In genomic region chr3:37341110-37341509, GRCm38 (mm10) we compare ENCODE assay signal across 9 mouse cellular contexts. TPM values are rescaled to one million over a fixed set of nuclear protein-coding genes. Genes with fewer than 3 reads are reported as not detected.
DNase-seq lines count a peak whose midpoint lies in the region; ATAC-seq and TF ChIP-seq lines count a peak whose summit lies in the region.
"Had no signal": no experiment of that assay in that cellular context is flagged by ENCODE, and none has a peak within 500 bp of the region (broad histone marks: within the 10 kb centered on the region; RNA-seq: fewer than 3 reads in every experiment).

No protein-coding gene starts in this region.

- no peak overlapping the region for H3K9ac ChIP-seq in kidney, embryonic 16.5 days (replicated peaks; ENCODE audit: low read length)
- no peak overlapping the region for H3K9ac ChIP-seq in intestine, embryonic 15.5 days

- H3K4me3 ChIP-seq in kidney, adult 2 months (ENCODE audit: insufficient read depth, low read depth, low read length), result no peak overlapping the region
- H3K4me3 ChIP-seq in kidney, embryonic 16.5 days (ENCODE audit: low read length), result no peak overlapping the region
- no peak overlapping the region for H3K4me3 ChIP-seq in G1E (ENCODE audit: low read depth, low read length)
- H3K4me3 ChIP-seq in intestine, embryonic 15.5 days (replicated peaks), result no peak overlapping the region

- no peaks in the 10 kb centered on the region for H3K9me3 ChIP-seq in kidney, embryonic 16.5 days (ENCODE audit: low read length)
- H3K9me3 ChIP-seq in G1E (replicated peaks), result no peaks in the 10 kb centered on the region
- no peaks in the 10 kb centered on the region for H3K9me3 ChIP-seq in intestine, embryonic 15.5 days

- H3K27ac ChIP-seq in kidney, adult 2 months (ENCODE audit: insufficient read depth, low read depth, low read length), result no peak overlapping the region
- no peak overlapping the region for H3K27ac ChIP-seq in kidney, embryonic 16.5 days (ENCODE audit: low read length)
- no peak overlapping the region for H3K27ac ChIP-seq in intestine, embryonic 15.5 days

- H3K27me3 ChIP-seq in kidney, adult 2 months (replicated peaks; ENCODE audit: control insufficient read depth, insufficient read depth, low read length), result no peaks in the 10 kb centered on the region
- H3K27me3 ChIP-seq in kidney, embryonic 16.5 days (ENCODE audit: insufficient read depth, low read length), result no peaks in the 10 kb centered on the region
- peaks cover 4% of the 10 kb centered on the region; the same call in 1 of the 2 replicates for H3K27me3 ChIP-seq in G1E (ENCODE audit: insufficient read depth, low read length)
- no peaks in the 10 kb centered on the region; the same call in 1 of the 2 replicates for H3K27me3 ChIP-seq in intestine, embryonic 15.5 days (replicated peaks)

- H3K36me3 ChIP-seq in kidney, adult 2 months (ENCODE audit: control insufficient read depth, insufficient read depth, low read length), result no peaks in the 10 kb centered on the region
- no peaks in the 10 kb centered on the region for H3K36me3 ChIP-seq in kidney, embryonic 16.5 days (ENCODE audit: insufficient read depth, low read length)
- H3K36me3 ChIP-seq in G1E (replicated peaks), result no peaks in the 10 kb centered on the region
- H3K36me3 ChIP-seq in intestine, embryonic 15.5 days, result no peaks in the 10 kb centered on the region

- DNase-seq in kidney, adult 2 months, result peak; percentile 9
- DNase-seq in A20 (ENCODE audit: low read depth, low spot score) (peak; percentile 48), G1E (ENCODE audit: low spot score) (no peak)
- DNase-seq in layer of hippocampus, adult 11-12 months (ENCODE audit: low spot score), result no peak
- DNase-seq in frontal cortex, postnatal 25 days (ENCODE audit: low spot score in 2 of 2), result no peak
- DNase-seq: cerebellum, adult 9-11 months had no signal

- WGBS in kidney, adult 2 months, result 73% methylated on average over 5 of the region's 5 CpGs
- 68% methylated on average over 5 of the region's 5 CpGs for WGBS in kidney, embryonic 16.5 days
- WGBS in intestine, embryonic 15.5 days, result 61% methylated on average over 5 of the region's 5 CpGs

- no peak overlapping the region for H3K4me2 ChIP-seq in kidney, embryonic 16.5 days (replicated peaks; ENCODE audit: low read depth, low read length)
- H3K4me2 ChIP-seq in intestine, embryonic 15.5 days (replicated peaks), result no peak overlapping the region

- TF ChIP-seq POLR2A in kidney, adult 2 months (IDR thresholded peaks at IDR 0.05; ENCODE audit: low read depth, low read length), result no peak

- ATAC-seq in kidney, embryonic 16.5 days (ENCODE audit: low FRiP score, low TSS enrichment), result no peak
- ATAC-seq in G1E (ENCODE audit: extremely low read depth, insufficient number of reproducible peaks, low FRiP score, poor library complexity, severe bottlenecking), result no peak
- ATAC-seq in granulocyte monocyte progenitor cell, adult 5-6 weeks (replicated peaks; ENCODE audit: poor library complexity, severe bottlenecking), result peak; percentile 68; the same call in 1 of the 2 replicates
- ATAC-seq in intestine, embryonic 15.5 days, result no peak

- peak; percentile 62 for TF ChIP-seq CTCF in kidney, adult 2 months (conservative IDR thresholded peaks at IDR 0.05; ENCODE audit: insufficient read depth, insufficient read length, low read depth, low read length)
- TF ChIP-seq CTCF in G1E (IDR thresholded peaks at IDR 0.05; ENCODE audit: low read depth, low read length), result peak; percentile 35; the same call in 1 of the 2 replicates

- H3K4me1 ChIP-seq in kidney, adult 2 months (ENCODE audit: control insufficient read depth, insufficient read depth, low read length), result no peaks in the 10 kb centered on the region
- no peaks in the 10 kb centered on the region for H3K4me1 ChIP-seq in kidney, embryonic 16.5 days (ENCODE audit: insufficient read depth, low read length)
- peaks cover 23% of the 10 kb centered on the region for H3K4me1 ChIP-seq in G1E (ENCODE audit: insufficient read depth, low read depth, low read length)
- H3K4me1 ChIP-seq in intestine, embryonic 15.5 days (replicated peaks), result no peaks in the 10 kb centered on the region

RNA-seq across cellular contexts. Expression of gene Fgf2, which starts 7.0 kb away (rescaled TPM):
- polyA plus RNA-seq in kidney, adult 2 months (2012; rRNA removed), result 0.78 and 0.79 TPM in 2 replicates
- 1.4 and 1.6 TPM in 2 replicates for polyA plus RNA-seq in kidney, embryonic 16.5 days (2015; fragmentation: Nextera tagmentation; extraction: Ambion mirVana)
- 6.6 and 6.8 TPM in 2 replicates for total RNA-seq in G1E (2014; fragmentation: Nextera tagmentation)
- 3.9 and 4.9 TPM in 2 replicates for total RNA-seq in G1E (2017)
- polyA plus RNA-seq in G1E (2012), result 0.37 and 0.95 TPM in 2 replicates
- total RNA-seq in granulocyte monocyte progenitor cell, adult 5-6 weeks (2014; fragmentation: Nextera tagmentation), result 0.11 TPM in 1 of 2 replicates, not detected in the other
- total RNA-seq in granulocyte monocyte progenitor cell, adult 5-6 weeks (2017), result not detected in 2 replicates
- polyA plus RNA-seq in intestine, embryonic 15.5 days (2015; fragmentation: Nextera tagmentation; extraction: Ambion mirVana), result 1.7 and 2.5 TPM in 2 replicates

RNA-seq across cellular contexts. Expression of gene Cetn4, which starts 28.6 kb away (rescaled TPM):
- 2.0 and 4.6 TPM in 2 replicates for polyA plus RNA-seq in kidney, adult 2 months (2012; rRNA removed)
- polyA plus RNA-seq in kidney, embryonic 16.5 days (2015; fragmentation: Nextera tagmentation; extraction: Ambion mirVana), result 2.5 and 3.4 TPM in 2 replicates
- total RNA-seq in G1E (2014; fragmentation: Nextera tagmentation) (18.2 and 26.3 TPM in 2 replicates), G1E (2017) (14.8 and 15.7 TPM in 2 replicates)
- 6.3 TPM in 2 replicates for polyA plus RNA-seq in G1E (2012)
- total RNA-seq in granulocyte monocyte progenitor cell, adult 5-6 weeks (2014; fragmentation: Nextera tagmentation), result 0.26 and 1.0 TPM in 2 replicates
- total RNA-seq in granulocyte monocyte progenitor cell, adult 5-6 weeks (2017), result 0.26 and 1.6 TPM in 2 replicates
- 2.3 and 2.6 TPM in 2 replicates for polyA plus RNA-seq in intestine, embryonic 15.5 days (2015; fragmentation: Nextera tagmentation; extraction: Ambion mirVana)

RNA-seq across cellular contexts. Expression of gene Bbs12, which starts 28.8 kb away (rescaled TPM):
- 1.2 and 1.5 TPM in 2 replicates for polyA plus RNA-seq in kidney, adult 2 months (2012; rRNA removed)
- polyA plus RNA-seq in kidney, embryonic 16.5 days (2015; fragmentation: Nextera tagmentation; extraction: Ambion mirVana), result 9.2 and 9.7 TPM in 2 replicates
- 26.5 and 27.3 TPM in 2 replicates for total RNA-seq in G1E (2014; fragmentation: Nextera tagmentation)
- 25.3 and 31.6 TPM in 2 replicates for total RNA-seq in G1E (2017)
- 0.51 and 0.52 TPM in 2 replicates for polyA plus RNA-seq in G1E (2012)
- total RNA-seq in granulocyte monocyte progenitor cell, adult 5-6 weeks (2014; fragmentation: Nextera tagmentation), result 3.2 and 10.4 TPM in 2 replicates
- total RNA-seq in granulocyte monocyte progenitor cell, adult 5-6 weeks (2017), result 4.4 and 5.4 TPM in 2 replicates
- polyA plus RNA-seq in intestine, embryonic 15.5 days (2015; fragmentation: Nextera tagmentation; extraction: Ambion mirVana), result 5.1 and 5.3 TPM in 2 replicates

Comparison
In these comparisons a context has a peak if more than half of its experiments do, and no peak if none do; other contexts are left out.
1. DNase-seq: peak in kidney, adult 2 months (single experiment) and A20 (single experiment); none in G1E (single experiment), layer of hippocampus, adult 11-12 months (single experiment) and frontal cortex, postnatal 25 days (0 of 2).